Mouse (Mus musculus): Measurements from ENCODE around the gene Mettl5.
A peak's percentile ranks its signal among the peaks of the same experiment; 100 is the strongest.
"Not testable (repeated sequence)": the region's sequence is repeated elsewhere in the genome, so short reads cannot be mapped to it uniquely, and the experiment has no call there.

The Mettl5 gene

DNA sequence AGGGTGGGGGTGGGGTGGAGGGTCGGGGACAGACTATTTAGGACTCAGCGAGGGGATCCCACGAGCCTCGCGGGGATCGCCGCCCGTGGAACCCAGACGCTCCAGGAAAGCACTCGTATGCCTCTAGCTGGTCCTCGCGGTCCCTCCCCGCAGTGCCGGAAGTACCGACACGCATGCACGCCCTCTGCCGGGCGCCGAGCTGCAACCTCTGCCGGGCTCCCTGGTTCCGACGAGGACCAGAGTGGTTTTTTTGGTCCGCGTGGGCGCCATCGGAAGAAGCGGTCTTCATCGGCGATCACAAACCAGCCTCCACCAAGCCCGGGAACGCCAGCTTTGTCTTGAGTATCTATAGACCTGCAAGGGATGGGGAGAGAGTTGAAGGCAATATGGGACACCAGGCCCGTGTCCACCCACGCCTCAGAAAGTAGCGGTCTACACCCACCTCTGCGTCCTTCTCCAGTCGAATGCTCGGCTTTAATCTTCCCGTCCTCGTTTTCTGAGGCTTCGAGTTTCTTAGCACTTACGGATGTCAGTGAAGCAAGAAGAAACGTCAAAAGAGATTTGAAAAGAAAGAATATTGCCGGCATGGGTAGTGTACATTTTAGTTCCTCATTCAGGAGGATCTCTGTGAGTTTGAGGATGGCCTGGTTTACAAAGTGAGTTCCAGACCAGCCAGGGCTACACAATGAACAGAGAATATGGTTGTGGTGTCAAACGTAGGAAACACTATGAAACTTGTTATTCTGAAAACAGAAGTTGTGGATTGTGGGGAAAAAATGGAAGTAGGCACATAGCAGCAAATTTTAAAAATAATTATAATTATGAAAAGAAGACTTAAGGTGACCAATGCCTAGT is at the start of gene Mettl5:
Gene Mettl5 (minus strand): TSS at position 165 of the 855 bp plus-strand sequence.
- DNase-seq: peak; percentile 92

DNA sequence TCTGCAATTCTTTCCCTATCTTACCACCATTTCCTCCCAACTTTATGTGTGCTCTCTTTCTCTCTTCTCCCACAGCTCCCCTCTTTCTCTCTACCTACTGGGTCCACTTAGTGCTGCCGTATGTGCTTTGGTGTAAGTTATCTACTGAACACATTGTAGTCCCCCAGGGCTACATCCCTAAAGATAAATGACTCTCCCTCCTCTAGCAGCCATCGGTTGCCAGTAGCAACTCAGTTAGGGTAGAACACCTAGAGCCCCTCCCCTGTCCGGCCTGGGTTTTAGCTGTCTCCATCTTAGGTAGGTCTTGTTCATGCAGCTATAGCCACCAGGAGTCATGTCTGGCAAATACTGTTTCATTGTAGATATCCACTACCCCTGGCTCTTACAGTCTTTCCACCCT is 39.5 kb upstream of the Mettl5 start:
- DNase-seq: no peak

DNA sequence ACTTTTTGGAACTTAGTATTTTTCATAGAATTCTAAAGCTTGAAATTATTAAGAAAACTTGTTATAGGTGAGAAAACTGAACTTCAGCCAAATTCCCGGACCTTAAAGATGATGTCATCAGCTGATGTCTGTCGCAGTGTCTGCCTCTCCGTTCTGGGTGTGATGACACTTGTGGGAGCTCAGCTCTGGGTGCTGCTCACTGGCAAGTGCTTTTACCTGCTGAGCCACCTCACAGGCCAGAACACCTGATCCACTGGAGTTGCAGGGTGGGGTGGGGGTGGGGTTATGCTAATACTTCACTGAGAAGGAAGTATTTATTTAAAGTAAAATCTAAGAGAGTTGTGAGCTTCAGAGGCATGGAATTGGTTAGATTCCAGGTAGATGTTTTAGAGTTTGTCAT is 31.9 kb upstream of the Mettl5 start:
- no peak for DNase-seq

DNA sequence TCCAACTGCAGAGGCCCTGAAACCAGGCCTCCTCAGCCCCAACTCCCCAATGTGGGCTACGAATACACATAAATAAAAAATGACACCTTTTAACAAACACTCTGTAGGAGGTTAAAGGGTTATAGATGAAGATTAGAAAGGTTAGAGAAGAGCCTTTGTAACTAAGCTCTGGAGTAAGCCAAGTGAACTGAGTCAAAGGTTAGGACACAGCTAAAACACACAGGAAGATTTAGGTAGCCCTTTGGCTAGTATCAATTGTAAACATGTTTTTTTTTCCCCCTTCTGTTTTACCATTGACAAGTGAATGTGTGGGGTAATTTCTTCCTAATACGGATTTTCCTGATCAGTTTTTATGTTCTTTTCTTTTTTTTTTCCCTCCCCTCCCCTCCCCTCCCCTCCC is 27.4 kb upstream of the Mettl5 start:
- no peak for DNase-seq

DNA sequence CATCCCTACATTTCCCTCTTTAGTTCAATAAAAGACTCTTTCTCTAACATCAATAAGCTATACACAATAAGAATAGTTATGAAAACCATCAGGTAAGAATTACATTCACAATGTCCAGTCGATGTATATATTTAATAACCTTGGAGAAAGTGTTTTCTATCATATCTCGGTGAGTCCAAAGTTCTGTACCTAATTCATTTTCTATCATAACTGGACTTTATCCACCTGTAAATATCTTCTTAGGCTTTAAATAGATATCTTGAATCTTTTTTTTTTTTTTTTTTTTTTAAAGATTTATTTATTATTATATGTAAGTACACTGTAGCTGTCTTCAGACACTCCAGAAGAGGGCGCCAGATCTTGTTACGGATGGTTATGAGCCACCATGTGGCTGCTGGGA is 22.0 kb upstream of the Mettl5 start:
- DNase-seq: not testable (repeated sequence)

DNA sequence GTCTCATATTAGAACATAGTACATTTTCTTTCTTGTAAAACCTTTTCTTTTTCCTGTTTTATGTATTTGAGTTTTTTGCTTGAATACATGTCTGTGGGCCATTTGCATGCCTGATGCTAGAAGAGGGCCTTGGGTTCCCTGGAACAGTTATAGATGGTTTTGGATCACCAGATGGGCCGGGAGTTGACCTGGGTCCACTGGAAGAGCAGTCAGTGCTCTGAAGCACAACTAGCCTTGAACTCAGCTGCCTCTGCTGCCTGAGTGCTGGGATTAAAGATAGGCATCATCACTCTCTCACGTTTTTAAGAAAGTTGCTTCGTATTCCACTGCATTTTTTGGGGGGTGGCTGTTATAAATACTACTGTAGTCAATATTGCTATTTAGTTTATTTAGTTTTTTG is 18.1 kb upstream of the Mettl5 start:
- DNase-seq: no peak

DNA sequence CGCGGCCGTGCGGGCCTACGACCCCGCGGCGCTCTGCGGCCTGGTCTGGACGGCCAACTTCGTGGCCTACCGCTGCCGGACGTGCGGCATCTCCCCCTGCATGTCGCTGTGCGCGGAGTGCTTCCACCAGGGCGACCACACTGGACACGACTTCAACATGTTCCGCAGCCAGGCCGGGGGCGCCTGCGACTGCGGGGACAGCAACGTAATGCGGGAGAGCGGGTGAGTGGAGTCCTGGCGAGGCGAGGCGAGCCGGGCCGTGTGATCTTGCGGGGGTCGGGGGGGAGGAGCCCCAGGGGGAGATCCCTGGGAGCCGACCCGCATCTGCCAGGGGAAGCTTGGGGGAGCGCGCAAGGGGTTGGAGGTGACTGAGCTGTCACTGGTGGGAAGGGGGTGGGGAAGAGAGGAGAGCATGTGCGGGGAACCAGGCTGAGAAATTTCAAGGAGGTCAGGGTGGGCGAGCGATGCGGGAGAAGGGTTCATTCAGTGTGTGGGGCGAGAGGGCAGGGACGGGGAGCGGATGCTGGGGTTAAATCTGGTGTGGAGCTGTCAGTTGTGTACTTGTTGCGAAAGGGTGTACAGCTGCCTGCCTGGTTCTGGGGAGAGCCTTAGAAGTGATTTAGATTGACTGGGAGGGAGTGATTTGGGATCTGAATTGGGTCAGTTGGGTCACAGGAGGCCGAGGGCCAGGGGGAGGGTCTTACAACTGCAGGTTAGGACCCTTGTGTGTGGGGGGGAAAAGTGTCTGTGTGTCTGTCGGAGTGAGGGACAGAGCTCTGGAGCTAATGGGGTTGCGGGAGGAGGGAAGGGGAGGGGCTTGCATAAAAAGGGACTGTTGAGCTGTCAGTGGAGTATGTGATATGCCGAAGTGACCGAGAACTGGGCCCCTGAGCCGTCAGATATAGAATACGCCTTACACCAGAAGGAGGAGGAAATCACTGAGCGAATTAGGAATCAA is 12.5 kb upstream of the Mettl5 start:
- peak; percentile 40 for DNase-seq

DNA sequence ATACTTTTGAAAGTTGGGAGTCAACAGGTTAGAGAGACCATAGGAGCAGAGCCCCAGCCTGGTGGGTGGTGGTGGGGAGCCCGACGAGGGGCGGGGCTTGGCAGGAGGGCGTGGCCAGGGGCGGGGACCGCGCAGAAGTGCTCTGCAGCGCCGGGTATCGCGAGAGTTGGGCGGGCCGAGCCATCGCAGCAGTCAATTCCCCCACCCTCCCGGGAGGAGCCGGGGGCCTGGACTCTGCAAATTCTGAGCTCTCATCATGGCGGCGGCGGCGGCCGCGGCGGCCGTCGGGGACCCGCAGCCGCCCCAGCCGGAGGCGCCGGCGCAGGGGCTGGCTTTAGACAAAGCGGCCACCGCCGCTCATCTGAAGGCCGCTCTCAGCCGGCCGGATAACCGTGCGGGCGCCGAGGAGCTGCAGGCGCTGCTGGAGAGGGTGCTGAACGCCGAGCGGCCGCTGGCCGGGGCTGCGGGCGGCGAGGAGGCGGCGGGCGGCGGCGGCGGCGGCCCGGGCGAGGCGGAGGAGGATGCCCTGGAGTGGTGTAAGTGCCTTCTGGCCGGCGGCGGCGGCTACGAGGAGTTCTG is 11.7 kb upstream of the Mettl5 start, which contains the start of gene Ubr3:
Gene Ubr3 (plus strand): TSS at position 208 of the 579 bp plus-strand sequence.
- peak; percentile 98 for DNase-seq

DNA sequence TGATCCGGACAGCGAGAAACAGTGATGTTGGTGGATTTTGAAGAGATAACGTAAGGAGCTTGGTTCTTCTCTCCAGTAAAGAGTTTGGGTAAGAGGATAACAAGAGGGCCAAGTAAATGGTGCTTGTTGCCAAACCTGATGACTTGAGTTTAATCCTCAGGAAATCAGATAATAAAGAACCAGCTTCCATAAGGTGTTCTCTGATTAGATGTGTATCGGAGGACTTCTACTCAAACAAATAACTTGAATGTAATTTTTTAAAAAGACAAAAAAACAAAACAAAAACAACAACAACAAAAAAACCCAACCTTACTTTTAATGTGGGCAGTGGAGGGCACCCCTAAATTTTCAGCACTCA is 10.8 kb upstream of the Mettl5 start:
- DNase-seq: no peak

DNA sequence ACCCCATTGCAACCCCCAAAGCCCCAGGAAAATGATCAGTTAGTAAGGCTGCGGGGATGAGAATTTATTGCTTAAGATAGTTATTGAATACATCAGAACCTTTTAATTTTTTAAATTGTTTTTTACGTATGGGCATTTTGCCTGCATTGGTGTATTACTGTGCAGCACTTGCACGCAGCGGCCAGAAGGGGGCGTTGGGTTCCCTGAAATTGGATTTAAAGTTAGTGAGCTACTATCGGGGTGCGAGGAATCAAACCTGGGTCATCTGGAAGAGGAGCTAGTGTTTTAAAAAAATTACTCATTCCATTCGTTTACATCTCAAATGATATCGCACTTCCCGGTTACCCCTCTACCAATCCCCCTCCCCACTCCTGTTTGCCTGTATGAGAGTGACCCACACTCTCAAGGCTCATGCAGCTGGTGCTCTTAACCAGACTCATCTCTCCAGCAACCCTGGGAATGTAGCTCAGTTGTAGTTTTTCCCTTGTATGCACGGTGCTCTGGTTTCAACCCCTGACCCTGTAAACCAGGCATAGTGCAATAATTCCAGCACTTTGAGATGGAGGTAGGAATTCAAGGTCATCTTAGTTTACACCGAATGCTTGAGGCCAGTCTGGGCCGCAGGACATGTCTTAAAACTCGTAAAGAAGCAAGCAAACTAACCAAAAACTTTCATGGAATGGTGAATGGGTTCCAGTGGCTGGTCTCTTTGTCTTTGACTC is 10.2 kb upstream of the Mettl5 start:
- DNase-seq: no peak

DNA sequence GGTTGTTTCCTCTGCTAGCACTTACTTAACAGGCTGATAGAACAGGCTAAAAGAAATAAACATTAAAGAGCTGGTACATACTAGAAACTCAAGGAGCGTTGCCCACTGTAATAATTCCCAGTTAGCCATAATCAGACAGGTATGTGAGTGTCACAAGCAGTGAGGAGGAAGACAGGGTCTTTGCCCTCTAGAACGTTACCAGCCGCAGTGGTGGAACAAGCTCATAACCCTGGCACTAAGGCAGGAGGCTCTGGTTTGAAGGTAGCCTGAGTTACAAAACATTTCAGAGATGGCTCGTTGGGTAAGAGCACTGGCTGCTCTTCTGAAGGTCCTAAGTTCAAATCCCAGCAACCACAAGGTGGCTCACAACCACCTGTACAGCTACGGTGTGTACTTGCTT is 8.5 kb upstream of the Mettl5 start:
- DNase-seq: no peak

DNA sequence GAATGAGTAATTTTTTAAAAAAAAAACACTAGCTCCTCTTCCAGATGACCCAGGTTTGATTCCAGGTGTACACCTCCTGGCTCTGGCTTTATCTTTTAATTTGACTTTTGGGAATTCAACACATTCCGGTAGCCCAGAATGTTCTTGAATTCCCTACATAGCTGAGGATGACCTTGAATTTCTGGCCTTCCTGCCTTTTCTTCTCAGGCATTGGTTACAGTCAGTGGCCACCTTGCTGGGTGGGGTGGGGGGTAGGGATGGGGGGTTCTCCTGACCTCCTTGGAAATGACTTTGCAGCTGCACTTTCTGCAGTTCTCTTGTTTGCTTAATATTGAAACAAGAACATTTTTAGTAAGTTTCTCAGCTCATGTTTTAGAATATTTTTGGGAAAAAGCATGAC is 7.7 kb upstream of the Mettl5 start:
- no peak for DNase-seq

DNA sequence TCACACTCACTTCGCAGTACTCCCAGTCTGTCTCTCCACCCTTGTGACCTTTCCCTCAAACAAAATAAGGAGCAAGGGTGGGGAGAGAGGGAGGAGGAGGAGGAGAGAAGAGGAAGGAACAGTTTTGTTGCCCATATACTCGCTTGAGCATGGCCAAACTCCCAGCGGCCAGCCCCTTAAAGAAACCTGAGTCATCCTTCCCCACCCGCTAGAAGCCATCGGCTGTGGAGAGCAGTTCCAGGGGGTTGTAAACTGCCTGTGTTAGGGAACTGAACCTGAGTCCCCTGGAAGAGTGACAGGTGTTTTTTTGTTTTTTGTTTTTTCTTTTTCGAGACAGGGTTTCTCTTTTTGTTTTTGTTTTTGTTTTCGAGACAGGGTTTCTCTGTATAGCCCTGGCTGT is 5.4 kb upstream of the Mettl5 start:
- DNase-seq: no peak

DNA sequence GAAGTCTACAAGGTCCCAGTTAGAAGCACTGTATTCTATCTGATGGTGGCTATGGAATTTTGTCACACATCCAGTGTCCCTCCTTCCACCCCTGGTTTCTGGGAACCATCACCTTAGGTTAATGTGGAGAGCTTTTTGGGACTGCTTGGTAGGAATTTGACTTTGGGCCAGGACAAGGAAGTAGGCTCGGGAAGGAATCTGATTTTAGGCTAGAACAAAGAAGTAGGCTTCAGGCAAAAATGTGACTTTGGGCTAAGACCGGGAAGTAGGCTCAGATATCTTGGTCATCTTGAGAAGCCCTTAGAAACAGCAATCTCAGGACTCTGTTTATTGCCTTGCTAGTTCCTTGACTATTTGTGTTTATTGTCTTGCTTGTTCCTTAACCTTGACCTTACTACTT is 3.5 kb upstream of the Mettl5 start:
- no peak for DNase-seq

DNA sequence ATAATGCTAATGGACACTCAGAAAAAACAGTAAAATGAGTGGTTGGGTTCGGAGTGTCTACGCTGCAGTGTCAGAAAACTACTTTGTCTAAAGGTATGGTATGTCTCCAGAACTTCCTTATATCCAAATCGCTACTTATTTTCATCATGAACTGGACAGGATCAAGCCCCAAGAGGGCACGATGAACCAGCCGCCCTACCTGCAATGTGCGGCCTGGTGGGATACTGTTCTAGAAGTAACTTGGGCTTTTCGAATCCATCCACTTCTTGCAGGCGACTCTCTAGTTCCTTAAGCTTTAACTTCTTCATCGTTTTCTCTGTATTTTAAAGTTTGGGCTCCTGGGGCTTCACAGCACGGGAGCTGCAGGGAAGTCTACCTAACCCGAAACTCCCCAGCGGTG is 365 bp downstream of the Mettl5 start:
- DNase-seq: no peak

DNA sequence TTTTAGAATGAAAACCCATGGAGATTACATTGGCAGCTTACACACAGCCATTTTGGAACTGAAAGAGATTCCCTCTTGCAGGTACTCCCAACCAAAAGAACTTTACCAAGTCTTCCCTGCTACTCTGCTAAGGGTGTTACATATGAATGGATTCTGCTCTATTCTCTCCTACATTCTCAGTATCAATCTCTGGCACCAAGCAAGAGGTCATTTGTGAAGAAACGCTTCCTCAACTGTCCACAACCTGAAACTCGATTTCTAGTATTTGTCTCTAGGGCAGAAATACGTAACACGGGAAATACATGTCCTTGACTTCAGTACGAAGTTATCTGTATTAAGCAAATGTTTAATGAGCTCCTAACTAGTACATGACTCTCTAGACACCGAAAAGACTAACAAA is 834 bp downstream of the Mettl5 start:
- no peak for DNase-seq

DNA sequence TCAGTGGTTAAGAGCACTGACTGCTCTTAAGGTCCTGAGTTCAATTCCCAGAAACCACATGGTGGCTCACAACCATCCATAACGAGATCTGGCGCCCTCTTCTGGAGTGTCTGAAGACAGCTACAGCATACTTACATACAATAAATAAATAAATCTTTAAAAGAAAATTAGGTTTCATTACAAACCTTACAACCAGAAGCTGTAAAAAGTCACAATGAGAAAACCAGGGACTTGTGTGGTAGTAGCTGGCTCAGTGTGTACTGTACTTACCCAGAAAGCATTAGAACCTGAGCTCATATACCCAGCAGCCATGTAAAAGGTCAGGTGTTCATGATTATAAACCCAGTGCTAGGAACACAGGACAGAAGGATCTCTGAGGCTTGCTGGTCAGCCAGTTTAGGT is 1.4 kb downstream of the Mettl5 start:
- no peak for DNase-seq

DNA sequence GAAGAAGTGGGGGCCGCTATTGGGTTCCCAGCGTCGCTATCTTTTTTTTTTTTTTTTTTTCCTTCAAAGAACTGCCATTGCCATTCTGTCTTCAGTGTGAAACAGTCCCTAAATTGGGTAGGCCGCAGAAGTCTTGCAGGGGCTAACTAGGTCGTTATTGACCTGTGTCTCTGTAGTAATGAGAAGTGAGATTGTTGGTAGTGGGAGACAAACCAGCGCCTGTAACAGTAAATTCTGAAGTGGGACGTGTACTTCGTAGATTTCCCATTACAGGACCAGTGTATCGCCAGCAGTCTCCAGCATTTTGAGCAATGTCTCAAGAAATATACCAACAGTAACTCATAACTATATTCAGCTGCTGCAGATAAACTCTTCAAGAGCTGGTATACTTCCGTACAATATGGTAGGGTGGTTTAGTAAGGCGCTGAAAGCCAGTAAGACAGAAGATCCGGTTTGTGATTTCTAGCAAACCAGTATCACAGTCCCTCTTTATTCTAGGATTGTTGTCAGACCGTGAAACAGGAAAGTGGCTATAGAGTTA is 23.2 kb downstream of the Mettl5 start:
- no peak for DNase-seq

DNA sequence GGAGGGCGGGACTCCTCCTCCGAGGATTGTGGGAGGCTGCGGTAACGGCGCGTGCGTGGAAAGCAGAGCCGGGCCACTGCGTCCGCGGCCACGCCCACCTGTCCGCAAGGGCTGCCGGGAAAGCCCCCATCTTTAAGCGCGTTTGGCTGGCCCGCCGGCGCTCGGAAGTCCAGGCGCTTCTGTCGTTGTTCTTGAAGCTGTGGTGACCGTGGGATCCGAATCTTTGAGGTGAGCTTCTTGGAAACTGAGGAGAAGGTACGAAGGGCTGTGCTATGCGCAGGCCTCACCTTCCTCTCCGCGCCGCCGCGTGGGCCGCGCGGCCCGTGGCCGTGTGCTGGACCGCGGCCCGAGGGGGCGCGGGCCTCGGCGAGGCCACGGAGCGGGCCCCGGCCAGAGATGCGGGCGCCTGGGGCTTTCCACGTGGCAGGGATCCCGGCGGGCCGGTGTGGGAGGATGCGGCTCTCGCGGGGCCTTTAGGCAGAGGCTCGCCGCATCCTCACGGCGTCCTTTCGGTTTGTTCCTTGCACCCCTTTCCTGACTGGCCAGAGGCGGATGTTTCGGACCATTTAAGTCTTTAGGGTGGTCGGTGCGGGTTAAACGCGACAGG is 23.8 kb downstream of the Mettl5 start, which contains the start of gene Ssb:
Gene Ssb (plus strand): TSS at position 78 of the 607 bp plus-strand sequence.
- DNase-seq: peak; percentile 92

DNA sequence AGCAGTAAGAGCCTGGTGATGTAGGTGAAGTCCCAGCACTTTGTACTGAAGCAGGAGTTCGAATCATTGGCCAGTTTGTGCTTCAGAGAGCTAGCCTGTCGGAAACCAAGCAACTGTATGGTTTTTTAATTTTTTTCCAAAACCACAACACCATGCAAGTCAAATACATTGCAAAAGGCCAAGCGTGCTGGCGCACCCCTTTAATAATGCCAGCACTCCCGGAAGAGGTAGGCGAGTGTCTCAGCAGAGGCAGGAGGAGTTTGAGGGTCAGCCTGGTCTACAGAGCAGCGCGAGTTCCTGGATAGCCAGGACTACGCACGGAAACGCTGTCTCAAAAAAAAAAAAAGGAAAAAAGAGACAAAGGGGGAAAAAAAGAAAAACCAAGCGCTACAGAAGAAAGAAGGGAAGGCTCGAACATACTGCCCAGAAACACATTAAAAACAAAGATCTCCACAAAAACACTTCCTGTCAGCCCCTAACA is 24.4 kb downstream of the Mettl5 start:
- DNase-seq: peak; percentile 11

DNA sequence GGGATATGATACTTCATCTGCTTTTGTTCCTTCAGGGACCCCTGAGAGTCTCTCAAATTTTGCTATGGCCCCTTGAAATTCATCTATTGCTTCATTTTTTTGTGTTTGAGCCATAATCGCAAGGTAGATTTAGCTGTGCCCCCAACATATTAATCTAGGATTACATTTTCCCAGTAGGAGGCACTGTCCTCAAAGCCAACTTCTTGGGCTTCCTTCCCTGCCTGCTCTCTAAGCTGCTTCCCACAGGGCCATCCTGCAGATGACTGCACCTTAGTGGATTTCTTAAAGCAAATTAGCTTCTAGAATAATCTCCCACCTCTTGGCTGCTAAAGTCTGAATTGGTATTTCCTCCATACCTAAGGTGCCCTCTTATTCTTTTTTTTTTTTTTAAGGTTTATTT is 27.5 kb downstream of the Mettl5 start:
- DNase-seq: no peak

DNA sequence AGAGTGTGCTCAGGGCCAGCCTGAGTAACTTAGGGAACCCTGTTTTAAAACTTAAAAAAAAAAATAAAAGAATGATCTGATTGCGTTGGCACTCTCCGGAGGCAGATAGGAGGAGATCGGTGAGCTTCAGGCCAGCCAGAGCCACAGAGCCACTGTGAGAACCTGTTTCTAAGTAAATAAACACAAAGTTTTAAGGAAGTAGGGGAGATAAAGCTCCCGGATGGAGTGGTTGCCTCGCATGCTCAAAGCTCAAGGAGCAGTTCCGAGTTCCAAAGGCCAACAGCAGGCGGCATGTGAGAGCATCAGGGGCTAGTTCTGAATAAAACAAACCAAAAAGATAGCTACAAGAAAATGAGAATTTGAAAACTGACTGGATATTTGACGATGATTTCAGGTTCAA is 29.0 kb downstream of the Mettl5 start:
- no peak for DNase-seq

All from right cerebral cortex, postnatal 4 days (tissue).